Mouse (Mus musculus): ENCODE measurements around the gene Panx3.

DNA sequence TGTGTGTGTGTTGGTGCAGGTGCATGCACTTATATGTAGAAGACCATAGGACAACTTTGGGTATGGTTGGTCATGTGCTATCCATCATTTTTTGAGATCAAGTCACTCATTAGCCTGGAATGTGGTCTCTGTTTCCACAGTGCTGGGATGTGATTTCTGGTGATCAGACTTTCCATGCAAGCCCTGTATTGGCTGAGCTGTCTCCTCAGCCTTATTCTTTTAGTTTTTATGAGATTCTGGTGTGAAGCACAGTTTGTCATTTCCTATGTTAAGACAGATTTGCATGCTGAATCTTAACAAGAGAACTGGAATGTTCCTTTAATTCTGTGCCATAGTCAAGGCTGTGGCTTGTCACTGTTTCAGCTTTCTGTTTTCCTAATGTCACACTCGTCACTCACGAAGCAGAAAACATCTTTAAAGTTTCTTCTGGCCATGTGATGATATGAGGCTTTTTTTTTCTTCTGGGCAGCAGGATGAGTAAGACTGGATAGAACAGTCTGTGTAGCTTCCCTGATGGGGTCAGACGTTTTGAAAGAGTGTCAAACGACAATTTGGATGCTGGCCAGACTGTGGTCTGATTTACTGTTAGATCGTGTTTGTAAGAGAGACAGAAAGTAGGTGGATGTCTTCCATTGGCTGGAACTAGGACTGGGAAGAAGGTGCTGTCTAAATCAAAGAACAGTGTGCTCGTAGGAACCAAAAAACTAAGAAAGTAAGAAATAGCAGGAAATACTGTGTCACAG is 32.1 kb downstream of the Panx3 start:
- TF ChIP-seq POLR2A (IDR thresholded peaks at IDR 0.05; ENCODE audit: insufficient read depth, low read depth, low read length), result no peak
- no peak for TF ChIP-seq EP300 (IDR thresholded peaks at IDR 0.05; ENCODE audit: insufficient read depth, low read depth, low read length)

Measured in heart, adult 2 months (tissue).